Mouse (Mus musculus): Measurements from ENCODE around the gene Abl2.

- no peak for TF ChIP-seq CTCF (IDR thresholded peaks at IDR 0.05; ENCODE audit: low read depth, low read length)
- no peak for TF ChIP-seq POLR2A (IDR thresholded peaks at IDR 0.05; ENCODE audit: extremely low read depth, insufficient read depth, low read length)
These were observed 101.5 kb downstream of the Abl2 start for GRCm38 (mm10) chr1:156659906-156660659.

Measured in liver, adult 2 months (tissue).